Mouse (Mus musculus) adrenal gland, postnatal 36 days (tissue): ENCODE measurements at regions not wholly inside any gene's neighbourhood (a gene's known extent, or its start where the extent isn't known, plus 50 kb on each side); places are given as distances from the start of the nearest gene placed in this dataset.
A peak's percentile ranks its signal among the peaks of the same experiment; 100 is the strongest.
"Not testable (repeated sequence)": the region's sequence is repeated elsewhere in the genome, so short reads cannot be mapped to it uniquely, and the experiment has no call there.

Experiments
- DNase-seq, 2 experiments: peaks; one replicate each; pipeline ENCODE4 v3.0.0; 2021; ENCODE audit warnings: mixed read lengths in 1 of 2

GRCm38 (mm10) chr3:7811301-7811700, 1191.1 kb upstream of the 1700008P02Rik start:
- not testable (repeated sequence) for DNase-seq

GRCm38 (mm10) chr3:7805121-7805520, 1184.9 kb upstream of the 1700008P02Rik start:
- not testable (repeated sequence) for DNase-seq

DNA sequence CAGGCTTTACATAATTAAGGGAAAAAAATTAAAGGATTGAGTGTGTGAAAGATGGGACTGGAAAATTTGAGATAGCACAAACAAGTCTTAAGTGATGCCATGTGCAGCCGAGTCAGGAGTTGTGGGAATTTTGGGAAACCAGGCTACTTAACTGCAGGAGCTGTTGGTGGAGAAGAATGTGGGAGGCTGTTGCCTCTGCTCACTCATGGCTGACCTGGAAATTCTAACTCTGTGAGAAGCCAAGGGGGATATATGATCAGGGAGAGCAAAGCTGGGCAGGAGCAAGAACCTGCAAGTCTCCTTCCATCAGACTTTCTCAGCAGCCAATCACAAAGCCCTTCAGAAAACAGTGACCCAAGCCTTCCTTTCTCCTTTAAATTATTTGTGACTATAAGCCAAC, 1184.0 kb upstream of the 1700008P02Rik start:
- no peak for DNase-seq

- DNase-seq: no peak
Measured at GRCm38 (mm10) chr3:7799486-7799885, 1179.2 kb upstream of the 1700008P02Rik start.

- no peak for DNase-seq
Measured at GRCm38 (mm10) chr3:7787665-7788064, 1167.4 kb upstream of the 1700008P02Rik start.

DNA sequence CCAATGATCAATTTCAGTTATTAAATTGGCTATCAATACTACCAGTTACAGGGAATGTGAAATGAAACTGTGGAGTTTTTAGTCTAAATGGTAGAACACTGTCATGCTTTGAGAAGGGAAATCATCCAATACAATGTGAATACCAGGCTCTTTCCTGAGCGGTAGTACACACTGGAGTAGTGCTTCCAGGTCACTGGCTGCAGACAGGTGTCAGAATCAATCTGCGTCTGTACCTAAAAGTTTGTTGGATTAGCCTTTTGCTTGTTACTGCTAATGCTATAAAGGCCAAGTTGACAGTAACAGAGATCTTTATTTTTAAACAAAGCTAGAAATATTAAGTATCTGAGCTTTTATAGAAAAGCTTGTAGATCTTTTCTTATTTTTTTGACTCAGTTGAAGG, 1164.9 kb upstream of the 1700008P02Rik start:
- DNase-seq: no peak

GRCm38 (mm10) chr3:7755445-7755844, 1135.2 kb upstream of the 1700008P02Rik start:
- peak; percentile 52 to 69 for DNase-seq

- no peak for DNase-seq
Measured at GRCm38 (mm10) chr3:7713741-7714140, 1093.5 kb upstream of the 1700008P02Rik start.

DNA sequence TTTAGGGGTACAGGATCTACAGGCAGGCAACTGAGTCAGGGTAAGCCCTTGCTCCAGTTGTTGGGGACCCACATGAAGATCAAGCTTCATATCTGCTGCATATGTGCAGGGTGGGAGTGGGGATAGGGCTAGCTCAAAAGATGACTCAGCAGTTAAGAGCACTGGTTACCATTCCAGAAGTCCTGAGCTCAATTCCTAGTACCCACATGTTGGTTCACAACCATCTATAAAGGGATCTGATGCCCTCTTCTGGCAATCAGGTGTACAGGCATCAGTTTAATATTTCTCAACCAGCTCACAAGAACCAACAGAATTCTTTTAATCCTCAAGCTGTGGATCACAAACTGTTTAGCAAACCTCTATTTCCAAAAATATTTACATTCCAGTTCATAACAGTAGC, 1092.9 kb upstream of the 1700008P02Rik start:
- DNase-seq: no peak

GRCm38 (mm10) chr3:7712466-7712865, 1092.2 kb upstream of the 1700008P02Rik start:
- no peak for DNase-seq

- DNase-seq: no peak
Measured at GRCm38 (mm10) chr3:7708609-7709008, 1088.4 kb upstream of the 1700008P02Rik start.

- no peak for DNase-seq
Measured at GRCm38 (mm10) chr3:7683536-7683935, 1063.3 kb upstream of the 1700008P02Rik start.

DNA sequence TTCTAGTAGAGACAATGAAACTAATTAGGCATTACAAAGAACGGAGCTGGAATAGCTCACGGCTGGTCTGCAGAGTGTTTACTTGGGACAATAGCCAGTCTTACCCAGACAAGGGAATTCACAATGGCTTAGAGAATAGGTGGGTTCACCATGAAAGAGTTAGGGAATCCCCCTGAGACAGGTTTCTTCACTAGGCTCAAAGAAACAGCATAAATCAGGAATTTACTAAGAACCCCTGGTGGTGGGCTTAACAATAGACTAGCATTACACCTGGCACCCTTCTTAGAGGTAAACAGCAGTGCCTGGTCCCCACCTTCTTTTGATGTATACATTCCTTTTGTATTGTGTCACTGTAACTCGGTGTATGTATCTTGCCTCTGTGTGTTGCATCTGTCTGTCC, 1062.6 kb upstream of the 1700008P02Rik start:
- not testable (repeated sequence) for DNase-seq

- DNase-seq: no peak
Measured at GRCm38 (mm10) chr3:7682311-7682710, 1062.1 kb upstream of the 1700008P02Rik start.

DNA sequence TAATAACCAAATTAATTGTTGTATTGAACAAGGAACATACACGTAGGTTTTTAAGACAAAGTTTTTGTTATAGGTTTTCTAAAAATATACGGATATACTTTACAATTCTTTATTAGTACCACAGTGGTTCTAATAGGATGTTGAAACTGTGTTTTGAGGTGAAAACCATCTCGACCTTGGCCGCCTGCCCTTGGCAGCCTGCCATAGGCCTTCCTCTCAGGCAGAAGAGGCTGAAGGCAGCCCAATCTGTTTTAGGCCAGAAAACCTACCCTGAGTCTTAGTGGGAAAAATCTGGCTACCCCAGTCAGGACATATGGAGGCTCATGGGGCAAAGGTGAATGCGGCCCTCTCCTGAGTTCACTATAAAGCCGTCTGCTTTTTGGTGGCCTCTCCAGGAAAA, 1049.7 kb upstream of the 1700008P02Rik start:
- DNase-seq: peak; percentile 28 to 49

DNA sequence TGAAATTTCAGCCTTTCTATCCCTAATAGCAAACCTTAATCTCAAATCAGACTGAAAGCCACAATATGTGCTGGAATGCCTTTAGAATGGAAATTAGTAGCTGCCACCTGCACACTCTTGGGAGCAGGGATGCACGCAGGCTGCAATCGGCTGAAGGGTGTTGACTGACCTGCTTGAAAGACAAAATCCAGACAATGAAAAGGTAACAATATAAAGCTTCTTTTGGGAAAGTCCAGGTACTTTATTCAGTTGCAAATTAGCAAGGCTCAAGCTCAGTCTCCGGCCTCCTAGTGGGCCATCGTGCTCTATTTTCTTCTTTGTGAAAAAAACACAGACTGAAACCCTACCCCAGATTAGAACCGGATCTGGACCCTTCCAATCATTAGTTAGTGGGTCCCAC, 1047.6 kb upstream of the 1700008P02Rik start:
- not testable (repeated sequence) for DNase-seq

GRCm38 (mm10) chr3:7666391-7667142, 1046.3 kb upstream of the 1700008P02Rik start:
- not testable (repeated sequence) for DNase-seq
